Mouse (Mus musculus) midbrain, embryonic 16.5 days (tissue): ENCODE measurements around the gene Psmd4. TPM values are rescaled to one million over a fixed set of nuclear protein-coding genes. Genes with fewer than 3 reads are reported as not detected.
A peak's percentile ranks its signal among the peaks of the same experiment; 100 is the strongest.

Experiments used
- ATAC-seq: fragments of 200-750 bp; cut with Nextera tagmentation; 2 replicates; pipeline ENCODE4 v1.8.0; 2017; ENCODE audit warnings: moderate TSS enrichment
- H3K27ac ChIP-seq: fragments of 300-500 bp; sonication (generic); 2 replicates; pipeline ENCODE4 v1.5.1; 2014; ENCODE audit warnings: mild to moderate bottlenecking, low read length, mixed read lengths
- H3K27me3 ChIP-seq: fragments of 300-500 bp; sonication (generic); 2 replicates; pipeline ENCODE4 v1.6.1; 2014; ENCODE audit warnings: low read depth, low read length, mixed read lengths; ENCODE audit not compliant: control insufficient read depth, insufficient read depth
- H3K36me3 ChIP-seq: fragments of 300-500 bp; sonication (generic); 2 replicates; pipeline ENCODE4 v1.6.1; 2014; ENCODE audit warnings: mild to moderate bottlenecking, low read length, moderate library complexity, mixed read lengths; ENCODE audit not compliant: control insufficient read depth, insufficient read depth
- H3K4me1 ChIP-seq: fragments of 300-500 bp; sonication (generic); 2 replicates; pipeline ENCODE4 v1.6.1; 2014; ENCODE audit warnings: mild to moderate bottlenecking, low read length, mixed read lengths; ENCODE audit not compliant: control insufficient read depth, insufficient read depth
- H3K4me2 ChIP-seq: fragments of 300-500 bp; sonication (generic); 2 replicates; pipeline ENCODE4 v1.6.1; 2014; ENCODE audit warnings: mild to moderate bottlenecking, low read length, mixed read lengths
- H3K4me3 ChIP-seq: fragments of 300-500 bp; sonication (generic); 2 replicates; pipeline ENCODE4 v1.5.1; 2014; ENCODE audit warnings: low read depth, mild to moderate bottlenecking, low read length, moderate library complexity, mixed read lengths
- H3K9ac ChIP-seq: fragments of 300-500 bp; sonication (generic); 2 replicates; pipeline ENCODE4 v1.6.1; 2014; ENCODE audit warnings: low read depth, low read length, mixed read lengths
- H3K9me3 ChIP-seq: fragments of 300-500 bp; sonication (generic); replicated peaks from 2 replicates; pipeline ENCODE4 v1.6.1; 2014; ENCODE audit warnings: mild to moderate bottlenecking, low read length, mixed read lengths; ENCODE audit not compliant: control insufficient read depth, poor library complexity, severe bottlenecking
- WGBS: fragments of 180-500 bp; shearing (Covaris S2); extraction: QIAGEN DNeasy Blood & Tissue Kit; methylation state at CpG from one replicate; pipeline ENCODE4 v1.1.7; 2014; 5-methylcytosine and 5-hydroxymethylcytosine counted together
- microRNA-seq: library from miRNA; unstranded; fragments of <30 nt; microRNA quantifications from one replicate; pipeline ENCODE4, GENCODE M21; 2017
- polyA plus RNA-seq: library from polyadenylated mRNA; unstranded; fragments of >200 nt; fragmentation: Nextera tagmentation; extraction: Ambion mirVana; gene quantifications from 2 replicates; pipeline ENCODE4 v1.2.1, GENCODE M21; 2015

Gene Psmd4
- polyA plus RNA-seq, 1 experiment from 2014 or later, result 253 TPM

- Histone ChIP-seq H3K9me3 (no peaks in the 10 kb centered on the region), H3K27me3 (no peaks in the 10 kb centered on the region)
Observed at GRCm38 (mm10) chr3:95003273-95003672, 39.1 kb downstream of the Psmd4 start.

GRCm38 (mm10) chr3:95002569-95002968, 39.8 kb downstream of the Psmd4 start:
- 0 out of 2 replicates have a peak, but pooled peaks have one; percentile 47 for ATAC-seq
- no peak overlapping the region for H3K27ac ChIP-seq

More at GRCm38 (mm10) chr3:95003273-95003672, 39.1 kb downstream of the Psmd4 start:
- no peak for ATAC-seq
- no peak overlapping the region for H3K4me2 ChIP-seq
- no peak overlapping the region for H3K4me3 ChIP-seq
- H3K27ac ChIP-seq, result no peak overlapping the region
- no peaks in the 10 kb centered on the region for H3K4me1 ChIP-seq
- H3K36me3 ChIP-seq, result peaks cover 37% of the 10 kb centered on the region
- H3K9ac ChIP-seq, result no peak overlapping the region

GRCm38 (mm10) chr3:94996946-94997345, 45.5 kb downstream of the Psmd4 start:
- Histone ChIP-seq H3K27ac (no peak overlapping the region; the same call in 1 of the 2 replicates), H3K27me3 (no peaks in the 10 kb centered on the region), H3K9me3 (no peaks in the 10 kb centered on the region), H3K4me2 (no peak overlapping the region), H3K36me3 (peaks cover 23% of the 10 kb centered on the region), H3K4me1 (no peaks in the 10 kb centered on the region), H3K9ac (no peak overlapping the region), H3K4me3 (no peak overlapping the region)
- 32% methylated on average over 2 of the region's 2 CpGs for WGBS
- ATAC-seq, result no peak

More at GRCm38 (mm10) chr3:95002569-95002968, 39.8 kb downstream of the Psmd4 start:
- WGBS, result 51% methylated on average over 4 of the region's 4 CpGs
- Histone ChIP-seq H3K9me3 (no peaks in the 10 kb centered on the region), H3K9ac (no peak overlapping the region), H3K4me2 (no peak overlapping the region), H3K4me1 (no peaks in the 10 kb centered on the region), H3K27me3 (no peaks in the 10 kb centered on the region), H3K4me3 (no peak overlapping the region), H3K36me3 (peaks cover 30% of the 10 kb centered on the region)

GRCm38 (mm10) chr3:94989159-94989761, 53.2 kb downstream of the Psmd4 start:
- H3K4me3 ChIP-seq, result no peak overlapping the region
- WGBS, result 55% methylated on average over 9 of the region's 9 CpGs
- no peak overlapping the region for H3K4me2 ChIP-seq
- H3K36me3 ChIP-seq, result peaks cover 13% of the 10 kb centered on the region
- no peaks in the 10 kb centered on the region for H3K4me1 ChIP-seq
- no peak overlapping the region for H3K9ac ChIP-seq
- ATAC-seq, result no peak
- H3K9me3 ChIP-seq, result no peaks in the 10 kb centered on the region
- no peak overlapping the region for H3K27ac ChIP-seq
- no peaks in the 10 kb centered on the region for H3K27me3 ChIP-seq

- no peak overlapping the region for H3K9ac ChIP-seq
- peaks cover 7% of the 10 kb centered on the region for H3K36me3 ChIP-seq
- H3K4me2 ChIP-seq, result no peak overlapping the region
- H3K27me3 ChIP-seq, result no peaks in the 10 kb centered on the region
- no peak for ATAC-seq
- no peak overlapping the region for H3K4me3 ChIP-seq
- H3K27ac ChIP-seq, result no peak overlapping the region
- H3K4me1 ChIP-seq, result no peaks in the 10 kb centered on the region
- no peaks in the 10 kb centered on the region for H3K9me3 ChIP-seq
Observed at GRCm38 (mm10) chr3:94987578-94987977, 54.8 kb downstream of the Psmd4 start.

GRCm38 (mm10) chr3:94985513-94985912, 56.9 kb downstream of the Psmd4 start:
- ATAC-seq, result no peak
- WGBS, result 98% methylated on average over 2 of the region's 2 CpGs
- Histone ChIP-seq H3K4me1 (no peaks in the 10 kb centered on the region), H3K4me2 (no peak overlapping the region), H3K36me3 (peaks cover 6% of the 10 kb centered on the region), H3K27ac (no peak overlapping the region), H3K9me3 (no peaks in the 10 kb centered on the region), H3K9ac (no peak overlapping the region), H3K27me3 (no peaks in the 10 kb centered on the region), H3K4me3 (no peak overlapping the region)

- 92% methylated on average over 11 of the region's 11 CpGs for WGBS
- no peak for ATAC-seq
- Histone ChIP-seq H3K4me3 (no peak overlapping the region), H3K9me3 (no peaks in the 10 kb centered on the region), H3K4me2 (no peak overlapping the region), H3K27ac (no peak overlapping the region), H3K4me1 (no peaks in the 10 kb centered on the region), H3K36me3 (peaks cover 4% of the 10 kb centered on the region; the same call in 1 of the 2 replicates), H3K9ac (no peak overlapping the region), H3K27me3 (no peaks in the 10 kb centered on the region)
Observed at GRCm38 (mm10) chr3:94984312-94984711, 58.1 kb downstream of the Psmd4 start.

Small RNAs within 50 kb of the gene (microRNA-seq; reads per million reads assigned to microRNA genes)
- gene Mir7013, result 0.69 reads per million

Other genes starting within 250 kb of the Psmd4 start
- 21.1 and 23.5 TPM in 2 replicates for gene Pogz, start 205.0 kb downstream of the Psmd4 start, polyA plus RNA-seq
- gene Psmb4, start 155.7 kb downstream of the Psmd4 start, polyA plus RNA-seq, result 322 and 353 TPM in 2 replicates
- 10.8 and 12.4 TPM in 2 replicates for gene Selenbp1, start 109.6 kb downstream of the Psmd4 start, polyA plus RNA-seq
- gene Rfx5, start 88.5 kb downstream of the Psmd4 start, polyA plus RNA-seq, result 6.2 and 7.5 TPM in 2 replicates
- gene Pi4kb, start 67.9 kb downstream of the Psmd4 start, polyA plus RNA-seq, result 21.1 and 22.4 TPM in 2 replicates
- gene Zfp687, start 27.2 kb downstream of the Psmd4 start, polyA plus RNA-seq, result 17.6 and 18.7 TPM in 2 replicates
- 15.0 and 17.0 TPM in 2 replicates for gene Pip5k1a, start 64.3 kb upstream of the Psmd4 start, polyA plus RNA-seq
- 170 and 184 TPM in 2 replicates for gene Vps72, start 68.4 kb upstream of the Psmd4 start, polyA plus RNA-seq
- 1.1 TPM in 2 replicates for gene Tmod4, start 81.9 kb upstream of the Psmd4 start, polyA plus RNA-seq
- gene Scnm1, start 91.4 kb upstream of the Psmd4 start, polyA plus RNA-seq, result 79.5 and 79.8 TPM in 2 replicates
- gene Lysmd1, start 91.5 kb upstream of the Psmd4 start, polyA plus RNA-seq, result 53.8 and 57.6 TPM in 2 replicates
- gene Tnfaip8l2, start 99.7 kb upstream of the Psmd4 start, polyA plus RNA-seq, result 2.6 and 3.2 TPM in 2 replicates
- gene Sema6c, start 117.8 kb upstream of the Psmd4 start, polyA plus RNA-seq, result 18.9 and 20.9 TPM in 2 replicates
- gene Gabpb2, start 175.3 kb upstream of the Psmd4 start, polyA plus RNA-seq, result 2.4 and 3.0 TPM in 2 replicates
- gene Cdc42se1, start 186.1 kb upstream of the Psmd4 start, polyA plus RNA-seq, result 46.6 and 50.9 TPM in 2 replicates
- 336 and 438 TPM in 2 replicates for gene Mllt11, start 189.6 kb upstream of the Psmd4 start, polyA plus RNA-seq
- 0.21 and 0.24 TPM in 2 replicates for gene Gm128, start 199.0 kb upstream of the Psmd4 start, polyA plus RNA-seq
- 0.30 TPM in 1 of 2 replicates, not detected in the other for gene Bnipl, start 208.6 kb upstream of the Psmd4 start, polyA plus RNA-seq
- gene Mindy1, start 238.7 kb upstream of the Psmd4 start, polyA plus RNA-seq, result 42.3 and 42.5 TPM in 2 replicates
- 81.4 and 84.3 TPM in 2 replicates for gene Prune1, start 239.5 kb upstream of the Psmd4 start, polyA plus RNA-seq